Mouse (Mus musculus): ENCODE results near the gene Gm20388. TPM values are rescaled to one million over a fixed set of nuclear protein-coding genes. Genes with fewer than 3 reads are reported as not detected.

Gene Gm20388
- total RNA-seq, 1 experiment from 2014 or later = 18.4 TPM

GRCm38 (mm10) chr8:124052568-124052967 is 4141.9 kb downstream of the Gm20388 start:
- ATAC-seq (replicated peaks in 1 of 2; ENCODE audit: insufficient read depth in 1 of 2, low FRiP score in 2 of 2, low TSS enrichment in 1 of 2, low read depth in 1 of 2, poor library complexity in 2 of 2, severe bottlenecking in 2 of 2) = no peak

DNA sequence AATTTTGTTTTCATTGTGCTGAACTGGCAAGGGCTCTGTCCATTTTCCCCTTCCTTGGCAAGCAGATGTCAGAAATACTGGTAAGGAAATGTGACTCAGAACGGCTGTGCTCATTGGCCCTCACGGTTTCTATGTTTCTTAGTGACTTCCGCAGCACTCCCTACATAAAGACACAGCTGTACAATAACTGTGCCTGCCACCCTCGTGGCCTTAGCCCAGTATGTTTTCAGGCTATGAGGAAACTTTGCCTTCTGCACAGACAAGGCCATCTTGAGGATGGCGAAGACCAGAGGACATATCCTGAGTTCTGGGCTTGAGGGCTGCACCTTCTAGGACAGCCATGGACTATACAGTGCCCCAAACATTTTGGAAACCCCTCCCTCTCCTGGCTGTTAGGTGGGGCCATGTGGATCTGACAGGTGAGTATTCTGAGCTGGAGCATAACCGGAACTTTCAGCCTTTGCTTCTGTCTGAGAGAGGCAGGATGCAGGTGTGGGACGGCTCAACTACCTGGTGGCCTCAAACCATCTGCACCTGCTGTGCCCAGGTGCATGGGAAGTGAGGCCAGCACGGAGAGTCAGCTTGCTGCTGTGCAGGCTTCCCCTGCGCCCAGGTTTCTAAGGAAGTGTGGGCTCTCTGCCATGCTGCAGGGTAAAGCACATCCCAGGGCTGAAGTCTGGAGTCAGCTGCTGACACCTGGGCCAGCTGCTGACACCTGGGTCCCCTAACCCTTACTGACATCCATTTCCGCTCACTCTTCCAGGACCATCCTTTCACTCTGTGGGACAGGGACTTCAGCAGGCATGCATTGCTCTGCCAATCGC is 4146.4 kb downstream of the Gm20388 start:
- ATAC-seq (replicated peaks in 1 of 2; ENCODE audit: insufficient read depth in 1 of 2, low FRiP score in 2 of 2, low TSS enrichment in 1 of 2, low read depth in 1 of 2, poor library complexity in 2 of 2, severe bottlenecking in 2 of 2) = peak in 1 of 2 experiments; percentile 17; a peak in 1 of 4 replicates

DNA sequence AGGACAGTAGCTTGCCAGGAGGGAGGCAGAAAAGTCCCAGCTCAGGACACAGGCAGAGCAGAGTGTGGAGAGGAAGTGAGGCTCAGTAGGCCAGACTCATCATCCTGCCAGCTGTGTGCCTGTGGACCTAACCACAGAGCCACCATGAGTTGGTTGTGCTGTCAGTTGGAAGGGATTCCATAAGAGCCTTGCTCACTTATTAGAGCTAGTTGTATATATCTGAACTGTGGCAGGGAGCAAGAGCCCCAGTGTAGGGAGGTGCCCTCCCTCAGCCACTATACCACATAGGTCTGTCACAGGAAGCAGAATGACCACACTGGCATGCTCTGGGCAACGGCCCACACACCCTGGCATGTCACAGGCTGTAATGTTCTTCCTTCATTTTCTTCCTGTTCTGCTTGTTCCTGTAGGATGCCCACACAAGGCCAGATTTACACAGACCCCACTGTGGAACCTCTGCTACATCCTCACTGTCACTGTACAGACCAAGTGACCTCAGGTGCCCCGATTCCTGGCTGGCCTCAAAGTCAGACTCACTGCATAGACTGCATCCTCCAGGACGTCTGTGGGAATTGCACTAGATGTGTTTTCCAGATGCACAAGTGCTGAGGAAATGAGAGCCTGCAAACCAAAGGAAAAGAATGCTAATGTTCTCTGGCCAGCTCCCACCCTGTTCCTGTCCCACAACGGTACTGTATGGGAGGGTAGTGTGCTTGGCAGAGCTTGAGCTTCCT is 4155.9 kb downstream of the Gm20388 start:
- ATAC-seq (replicated peaks in 1 of 2; ENCODE audit: insufficient read depth in 1 of 2, low FRiP score in 2 of 2, low TSS enrichment in 1 of 2, low read depth in 1 of 2, poor library complexity in 2 of 2, severe bottlenecking in 2 of 2) = peak; percentile 78 to 83

DNA sequence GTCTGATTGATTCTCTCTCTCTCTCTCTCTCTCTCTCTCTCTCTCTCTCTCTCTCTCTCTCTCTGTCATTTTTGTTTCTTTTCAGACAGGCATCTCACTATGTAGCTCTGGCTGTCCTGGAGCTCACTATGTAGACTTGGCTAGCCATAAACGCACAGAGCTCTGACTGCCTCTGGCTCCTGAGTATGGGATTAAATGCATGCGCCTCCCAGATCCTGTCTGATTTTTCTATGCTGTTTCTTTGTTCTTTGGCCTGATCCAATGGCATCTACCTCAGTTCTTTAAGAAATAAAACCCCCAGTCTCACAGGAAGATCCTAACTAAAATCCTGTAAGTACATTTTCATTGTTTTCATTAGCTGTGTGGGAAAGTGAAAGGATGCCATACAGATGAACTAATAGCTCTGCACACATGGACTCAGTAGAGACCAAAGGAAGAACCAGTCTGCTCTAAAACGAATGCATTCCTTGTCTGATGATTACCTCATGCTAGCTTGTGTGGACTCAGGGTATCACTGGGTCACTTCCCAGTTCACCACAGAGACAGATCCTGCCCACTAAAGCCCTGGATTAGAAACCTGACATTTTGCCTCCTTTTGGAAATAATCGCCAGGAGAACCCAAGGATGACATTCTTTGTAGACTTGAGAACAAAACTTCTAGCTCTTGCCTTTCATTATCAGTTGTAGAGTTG is 4156.6 kb downstream of the Gm20388 start:
- ATAC-seq (replicated peaks in 1 of 2; ENCODE audit: insufficient read depth in 1 of 2, low FRiP score in 2 of 2, low TSS enrichment in 1 of 2, low read depth in 1 of 2, poor library complexity in 2 of 2, severe bottlenecking in 2 of 2) = no peak

DNA sequence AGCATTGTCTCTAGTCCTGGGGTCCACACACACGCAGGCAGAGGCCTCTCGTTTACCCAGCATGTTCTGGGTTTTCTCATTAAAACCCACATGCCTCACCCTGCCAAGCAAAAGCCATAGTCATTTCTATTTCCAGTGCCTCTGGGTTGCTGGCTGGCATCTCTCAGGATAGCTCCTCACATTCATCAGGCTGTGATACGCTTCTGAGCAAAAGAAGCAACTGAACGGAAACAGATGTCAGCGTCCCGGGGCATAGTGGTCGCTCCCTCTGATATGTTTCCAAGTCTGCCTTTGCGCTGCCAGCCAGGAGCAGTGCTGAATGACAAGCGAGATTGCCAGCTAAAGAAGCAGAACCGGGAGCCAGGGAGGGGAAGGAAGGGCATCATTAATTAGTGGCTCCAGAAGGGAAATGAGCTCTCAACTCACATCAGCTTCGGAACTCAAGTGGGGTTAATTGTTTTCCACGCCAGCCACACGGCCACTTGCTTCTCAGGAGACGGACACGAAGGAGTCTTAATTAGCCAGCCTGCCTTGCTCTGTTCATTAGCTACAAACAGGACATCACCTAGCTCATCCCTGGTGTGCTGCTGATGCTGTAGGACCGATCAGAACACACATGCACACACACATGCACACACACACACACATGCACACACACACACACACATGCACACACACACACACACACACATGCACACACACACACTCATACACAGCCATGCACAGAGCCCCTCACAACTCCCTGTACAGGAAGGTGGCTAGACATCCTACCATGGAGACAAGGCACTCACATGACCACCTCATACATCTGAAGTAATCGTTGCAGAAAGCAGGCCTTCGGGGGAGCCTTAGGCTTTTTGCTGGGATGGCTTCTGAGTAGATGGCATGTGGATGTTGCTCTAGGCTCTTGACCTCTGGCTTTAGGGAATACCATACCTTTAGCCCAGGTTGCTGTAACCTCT is 4160.0 kb downstream of the Gm20388 start:
- ATAC-seq (replicated peaks in 1 of 2; ENCODE audit: insufficient read depth in 1 of 2, low FRiP score in 2 of 2, low TSS enrichment in 1 of 2, low read depth in 1 of 2, poor library complexity in 2 of 2, severe bottlenecking in 2 of 2) = peak; percentile 55 to 74

DNA sequence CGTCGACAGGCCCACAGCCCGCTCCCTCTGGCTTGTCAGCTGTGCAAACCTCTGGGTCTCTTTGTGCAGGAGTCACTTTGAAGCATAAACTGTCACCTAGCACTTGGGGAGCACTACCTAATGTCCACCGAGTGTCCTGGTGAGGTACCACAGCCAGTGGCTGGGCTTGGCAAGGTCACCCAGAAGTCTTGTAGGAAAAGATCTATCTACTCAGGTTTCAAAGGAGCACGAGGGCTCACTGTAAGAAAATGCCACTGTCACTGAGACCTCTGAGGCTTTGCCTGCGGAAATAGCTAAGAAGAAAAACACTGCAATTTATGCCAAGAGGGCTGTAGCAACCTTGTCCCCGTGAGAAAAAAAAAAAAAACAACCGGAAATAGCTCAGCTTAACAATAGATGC is 4165.3 kb downstream of the Gm20388 start:
- ATAC-seq (replicated peaks in 1 of 2; ENCODE audit: insufficient read depth in 1 of 2, low FRiP score in 2 of 2, low TSS enrichment in 1 of 2, low read depth in 1 of 2, poor library complexity in 2 of 2, severe bottlenecking in 2 of 2) = no peak

DNA sequence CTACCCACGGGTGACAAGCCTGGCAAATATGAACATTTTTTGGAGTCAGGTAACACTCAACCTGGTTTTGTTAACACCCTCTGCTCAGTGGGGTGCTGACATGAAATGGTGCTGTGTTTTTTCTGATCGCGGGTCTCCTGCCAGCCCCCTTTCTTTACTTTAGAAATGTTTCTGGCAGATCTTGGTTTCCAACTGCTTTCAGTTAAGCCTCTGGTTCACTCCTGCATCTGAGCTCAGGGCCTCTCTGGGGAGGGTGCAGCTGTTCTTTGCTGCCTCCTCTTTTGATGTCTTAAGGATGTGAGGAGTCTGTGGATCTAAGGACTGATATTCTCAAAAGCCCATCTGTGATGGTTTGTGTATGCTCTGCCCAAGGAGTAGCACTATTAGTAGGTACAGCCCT is 4165.8 kb downstream of the Gm20388 start:
- no peak for ATAC-seq (replicated peaks in 1 of 2; ENCODE audit: insufficient read depth in 1 of 2, low FRiP score in 2 of 2, low TSS enrichment in 1 of 2, low read depth in 1 of 2, poor library complexity in 2 of 2, severe bottlenecking in 2 of 2)

DNA sequence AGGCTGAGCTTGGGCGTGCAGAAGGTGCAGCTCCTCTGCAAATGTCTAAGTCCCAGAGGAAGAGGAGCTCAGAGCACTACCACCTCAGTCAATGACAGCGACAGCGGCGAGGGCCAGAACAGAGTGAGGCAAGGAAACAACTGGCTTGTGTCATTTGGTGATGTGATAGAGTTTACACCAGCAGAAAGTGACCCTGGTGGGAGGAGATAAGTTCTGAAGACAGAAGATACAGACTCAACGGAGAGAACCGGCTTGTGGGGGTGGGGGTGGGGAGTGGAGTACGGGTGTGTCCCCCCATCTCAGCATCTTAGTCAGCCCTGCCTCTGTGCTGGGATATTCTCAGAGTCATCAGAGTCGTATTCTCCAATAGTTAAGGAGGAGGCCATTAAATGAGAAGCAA is 4166.7 kb downstream of the Gm20388 start:
- ATAC-seq (replicated peaks in 1 of 2; ENCODE audit: insufficient read depth in 1 of 2, low FRiP score in 2 of 2, low TSS enrichment in 1 of 2, low read depth in 1 of 2, poor library complexity in 2 of 2, severe bottlenecking in 2 of 2) = peak in 1 of 2 experiments; percentile 9; a peak in 1 of 4 replicates

DNA sequence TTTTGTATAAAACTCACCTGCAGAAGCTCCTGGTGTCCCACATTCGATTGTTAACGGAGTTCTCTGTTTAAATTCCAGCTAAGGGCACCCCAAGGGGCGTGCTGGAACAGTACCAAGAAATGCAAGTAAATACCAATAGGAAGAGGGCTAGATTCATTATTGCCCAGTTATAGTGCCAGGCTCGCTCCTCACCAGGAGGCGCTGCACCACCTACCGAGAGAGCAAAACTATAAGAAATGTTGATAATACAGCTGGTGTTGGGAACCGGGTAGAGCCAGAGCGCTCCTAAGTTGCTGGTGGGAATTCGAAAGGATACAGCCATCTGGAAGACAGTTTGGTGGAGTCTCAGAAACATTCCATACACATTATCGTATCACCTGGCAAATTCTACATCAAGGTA is 4167.4 kb downstream of the Gm20388 start:
- no peak for ATAC-seq (replicated peaks in 1 of 2; ENCODE audit: insufficient read depth in 1 of 2, low FRiP score in 2 of 2, low TSS enrichment in 1 of 2, low read depth in 1 of 2, poor library complexity in 2 of 2, severe bottlenecking in 2 of 2)

- ATAC-seq (replicated peaks in 1 of 2; ENCODE audit: insufficient read depth in 1 of 2, low FRiP score in 2 of 2, low TSS enrichment in 1 of 2, low read depth in 1 of 2, poor library complexity in 2 of 2, severe bottlenecking in 2 of 2) = no peak
These were observed 4168.3 kb downstream of the Gm20388 start for GRCm38 (mm10) chr8:124078969-124079368.

- ATAC-seq (replicated peaks in 1 of 2; ENCODE audit: insufficient read depth in 1 of 2, low FRiP score in 2 of 2, low TSS enrichment in 1 of 2, low read depth in 1 of 2, poor library complexity in 2 of 2, severe bottlenecking in 2 of 2) = 0 out of 4 replicates have a peak, but pooled peaks of 1 of the 2 experiments have one; percentile 13
These were observed 4170.1 kb downstream of the Gm20388 start for GRCm38 (mm10) chr8:124080467-124081326.

- ATAC-seq (replicated peaks in 1 of 2; ENCODE audit: insufficient read depth in 1 of 2, low FRiP score in 2 of 2, low TSS enrichment in 1 of 2, low read depth in 1 of 2, poor library complexity in 2 of 2, severe bottlenecking in 2 of 2) = no peak
These were observed 4172.0 kb downstream of the Gm20388 start for GRCm38 (mm10) chr8:124082616-124083015.

DNA sequence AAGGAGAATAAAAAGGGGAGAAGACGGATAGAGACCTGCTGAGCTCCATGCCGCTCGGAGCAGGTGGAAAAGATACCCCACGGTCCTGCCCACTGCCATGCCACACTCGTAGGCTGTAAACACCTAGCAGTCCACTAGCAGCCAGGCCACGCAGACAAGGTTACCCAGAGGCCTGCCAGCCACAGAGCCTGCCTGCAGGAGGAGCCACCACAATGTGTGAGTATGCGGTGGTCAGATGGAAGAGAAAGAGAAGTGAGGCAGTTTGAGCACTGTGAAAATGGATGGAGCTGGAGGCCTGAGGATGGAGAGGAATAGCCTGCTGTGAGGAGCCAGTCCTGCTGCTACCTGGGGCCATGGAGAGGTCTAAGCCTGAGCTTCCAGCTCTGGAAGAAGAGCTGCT is 4173.0 kb downstream of the Gm20388 start:
- no peak for ATAC-seq (replicated peaks in 1 of 2; ENCODE audit: insufficient read depth in 1 of 2, low FRiP score in 2 of 2, low TSS enrichment in 1 of 2, low read depth in 1 of 2, poor library complexity in 2 of 2, severe bottlenecking in 2 of 2)

- ATAC-seq (replicated peaks in 1 of 2; ENCODE audit: insufficient read depth in 1 of 2, low FRiP score in 2 of 2, low TSS enrichment in 1 of 2, low read depth in 1 of 2, poor library complexity in 2 of 2, severe bottlenecking in 2 of 2) = no peak
These were observed 4175.0 kb downstream of the Gm20388 start for GRCm38 (mm10) chr8:124085668-124086067.

DNA sequence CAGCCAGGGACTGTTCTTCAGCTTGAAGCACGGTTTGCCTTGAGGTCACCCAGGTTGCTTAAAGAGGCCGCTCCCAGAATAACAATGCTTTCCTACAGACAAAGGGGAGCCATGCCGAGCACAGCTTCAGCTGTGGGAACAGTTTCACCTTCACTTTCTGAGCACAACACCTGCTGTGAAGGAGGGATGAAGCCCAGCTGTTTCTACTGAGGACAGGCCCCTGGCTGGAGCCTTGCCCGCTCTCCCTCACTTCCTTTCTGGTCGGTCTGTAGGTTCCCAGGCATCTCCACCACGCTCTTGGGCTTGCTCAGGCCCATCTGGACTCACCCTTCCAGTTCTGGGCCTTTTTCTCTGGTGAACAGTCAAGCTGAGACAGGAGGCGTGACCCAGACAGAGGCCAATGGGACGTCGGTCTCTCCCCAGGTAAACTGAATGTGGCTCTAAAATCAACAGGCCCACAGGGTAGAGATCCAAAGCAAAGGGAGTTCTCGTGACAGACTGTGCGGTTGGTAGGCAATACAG is 4177.5 kb downstream of the Gm20388 start:
- ATAC-seq (replicated peaks in 1 of 2; ENCODE audit: insufficient read depth in 1 of 2, low FRiP score in 2 of 2, low TSS enrichment in 1 of 2, low read depth in 1 of 2, poor library complexity in 2 of 2, severe bottlenecking in 2 of 2) = no peak

GRCm38 (mm10) chr8:124089016-124089415 is 4178.4 kb downstream of the Gm20388 start:
- ATAC-seq (replicated peaks in 1 of 2; ENCODE audit: insufficient read depth in 1 of 2, low FRiP score in 2 of 2, low TSS enrichment in 1 of 2, low read depth in 1 of 2, poor library complexity in 2 of 2, severe bottlenecking in 2 of 2) = no peak
